Mouse (Mus musculus) lung, embryonic 16.5 days (tissue): ENCODE measurements around the gene Rap1a. TPM values are rescaled to one million over a fixed set of nuclear protein-coding genes. Genes with fewer than 3 reads are reported as not detected.

Source experiments
- ATAC-seq: fragments of 200-750 bp; cut with Nextera tagmentation; 2 replicates; pipeline ENCODE4 v1.8.0; 2017; ENCODE audit warnings: low read depth, mild to moderate bottlenecking, moderate library complexity
- H3K27ac ChIP-seq: fragments of 300-500 bp; sonication (generic); 2 replicates; pipeline ENCODE4 v1.5.1; 2014; ENCODE audit warnings: mild to moderate bottlenecking, control low read depth, low read length
- H3K27me3 ChIP-seq: fragments of 300-500 bp; sonication (generic); 2 replicates; pipeline ENCODE4 v1.6.1; 2014; ENCODE audit warnings: low read depth, low read length, mixed read lengths; ENCODE audit not compliant: control insufficient read depth, insufficient read depth
- H3K36me3 ChIP-seq: fragments of 300-500 bp; sonication (generic); 2 replicates; pipeline ENCODE4 v1.6.1; 2014; ENCODE audit warnings: low read length; ENCODE audit not compliant: control insufficient read depth, insufficient read depth
- H3K4me1 ChIP-seq: fragments of 300-500 bp; sonication (generic); replicated peaks from 2 replicates; pipeline ENCODE4 v1.6.1; 2014; ENCODE audit warnings: low read length, mixed read lengths; ENCODE audit not compliant: control insufficient read depth, insufficient read depth
- H3K4me2 ChIP-seq: fragments of 300-500 bp; sonication (generic); 2 replicates; pipeline ENCODE4 v1.6.1; 2014; ENCODE audit warnings: low read depth, low read length, control low read depth
- H3K4me3 ChIP-seq: fragments of 300-500 bp; sonication (generic); 2 replicates; pipeline ENCODE4 v1.5.1; 2014; ENCODE audit warnings: mild to moderate bottlenecking, low read length, control low read depth
- H3K9ac ChIP-seq: fragments of 300-500 bp; sonication (generic); 2 replicates; pipeline ENCODE4 v1.6.1; 2014; ENCODE audit warnings: low read length, control low read depth
- H3K9me3 ChIP-seq: fragments of 300-500 bp; sonication (generic); 2 replicates; pipeline ENCODE4 v1.6.1; 2016; ENCODE audit warnings: low read length; ENCODE audit not compliant: control insufficient read depth
- WGBS: fragments of 180-500 bp; shearing (Covaris S2); extraction: QIAGEN DNeasy Blood & Tissue Kit; methylation state at CpG from one replicate; pipeline ENCODE4 v1.1.7; 2014; 5-methylcytosine and 5-hydroxymethylcytosine counted together
- polyA plus RNA-seq: library from polyadenylated mRNA; unstranded; fragments of >200 nt; fragmentation: Nextera tagmentation; extraction: Ambion mirVana; gene quantifications from 2 replicates; pipeline ENCODE4 v1.2.1, GENCODE M21; 2015

Gene Rap1a
- polyA plus RNA-seq, 1 experiment from 2014 or later: 126 TPM

- no peak overlapping the region for H3K27ac ChIP-seq
- no peaks in the 10 kb centered on the region for H3K27me3 ChIP-seq
- no peak overlapping the region for H3K4me2 ChIP-seq
- ATAC-seq: no peak
- no peaks in the 10 kb centered on the region for H3K36me3 ChIP-seq
- H3K9me3 ChIP-seq: no peaks in the 10 kb centered on the region
- no peak overlapping the region for H3K9ac ChIP-seq
- peaks cover 7% of the 10 kb centered on the region; the same call in 1 of the 2 replicates for H3K4me1 ChIP-seq
- no peak overlapping the region for H3K4me3 ChIP-seq
- 32% methylated on average over 4 of the region's 4 CpGs for WGBS
Measured at GRCm38 (mm10) chr3:105718746-105719145, 82.4 kb downstream of the Rap1a start.

DNA sequence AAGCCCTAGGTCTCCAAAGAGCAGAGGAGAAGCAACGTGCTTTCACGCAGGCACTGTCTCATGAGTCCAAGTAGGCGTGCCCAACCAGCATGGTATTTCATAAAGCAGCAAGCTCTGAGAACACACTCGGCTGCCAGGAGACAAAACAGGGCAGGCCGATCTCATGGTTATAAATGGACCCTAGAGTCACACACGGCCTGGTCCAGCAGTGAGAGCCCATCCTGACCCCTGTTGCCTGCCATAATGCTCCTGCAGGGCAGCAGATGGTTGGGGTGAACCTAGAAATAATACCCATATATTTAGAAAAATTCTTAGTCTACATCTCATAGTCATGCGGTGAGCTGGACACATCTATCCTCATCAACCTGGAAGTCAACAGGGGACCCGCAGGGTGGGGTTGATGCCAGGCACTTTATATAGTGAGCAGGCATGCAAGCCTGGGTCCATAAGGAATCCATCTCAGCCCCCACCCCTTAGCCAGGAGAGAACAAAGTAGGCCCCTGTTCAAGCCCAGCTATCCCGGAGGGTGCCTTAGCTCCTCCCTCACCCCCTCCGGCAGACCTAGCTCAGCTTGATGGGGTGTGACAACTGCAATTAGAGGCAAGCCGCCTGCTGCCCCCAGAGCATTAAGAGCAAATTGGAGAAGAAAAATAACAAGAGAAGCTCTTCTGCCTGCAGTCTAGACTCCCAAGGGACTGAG is 83.1 kb downstream of the Rap1a start:
- no peak for ATAC-seq
- H3K9ac ChIP-seq: no peak overlapping the region
- no peak overlapping the region for H3K4me3 ChIP-seq
- no peak overlapping the region for H3K27ac ChIP-seq
- peaks cover 7% of the 10 kb centered on the region; the same call in 1 of the 2 replicates for H3K4me1 ChIP-seq
- no peak overlapping the region for H3K4me2 ChIP-seq
- WGBS: 66% methylated on average over 11 of the region's 11 CpGs
- H3K9me3 ChIP-seq: no peaks in the 10 kb centered on the region
- no peaks in the 10 kb centered on the region for H3K36me3 ChIP-seq
- no peaks in the 10 kb centered on the region for H3K27me3 ChIP-seq

DNA sequence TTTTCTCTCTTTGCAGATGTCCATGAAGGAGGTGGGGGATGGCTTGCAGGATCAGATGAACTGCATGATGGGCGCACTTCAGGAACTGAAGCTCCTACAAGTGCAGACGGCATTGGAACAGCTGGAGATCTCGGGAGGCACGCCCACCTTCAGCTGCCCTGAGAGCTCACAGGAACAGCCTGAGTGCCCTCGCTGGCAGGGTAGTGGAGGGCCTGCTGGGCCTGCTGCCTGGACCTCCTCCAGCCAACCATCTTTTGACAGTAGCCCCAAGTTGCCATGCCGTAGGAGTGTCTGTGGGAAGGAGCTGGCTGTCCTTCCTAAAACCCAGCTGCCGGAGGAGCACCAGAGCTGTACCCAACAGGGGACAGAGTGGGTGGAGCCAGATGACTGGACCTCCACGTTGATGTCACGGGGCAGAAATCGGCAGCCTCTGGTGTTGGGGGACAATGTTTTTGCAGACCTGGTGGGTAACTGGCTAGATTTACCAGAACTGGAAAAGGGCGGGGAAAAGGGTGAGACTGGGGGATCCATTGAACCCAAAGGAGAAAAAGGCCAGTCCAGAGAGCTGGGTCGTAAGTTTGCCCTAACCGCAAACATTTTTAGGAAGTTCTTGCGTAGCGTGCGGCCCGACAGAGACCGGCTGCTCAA is 84.7 kb downstream of the Rap1a start:
- WGBS: 64% methylated on average over 18 of the region's 18 CpGs
- Histone ChIP-seq H3K9ac (no peak overlapping the region), H3K36me3 (no peaks in the 10 kb centered on the region), H3K4me3 (no peak overlapping the region), H3K27me3 (no peaks in the 10 kb centered on the region), H3K4me1 (peaks cover 7% of the 10 kb centered on the region; the same call in 1 of the 2 replicates), H3K4me2 (no peak overlapping the region), H3K9me3 (no peaks in the 10 kb centered on the region), H3K27ac (no peak overlapping the region)
- no peak for ATAC-seq

DNA sequence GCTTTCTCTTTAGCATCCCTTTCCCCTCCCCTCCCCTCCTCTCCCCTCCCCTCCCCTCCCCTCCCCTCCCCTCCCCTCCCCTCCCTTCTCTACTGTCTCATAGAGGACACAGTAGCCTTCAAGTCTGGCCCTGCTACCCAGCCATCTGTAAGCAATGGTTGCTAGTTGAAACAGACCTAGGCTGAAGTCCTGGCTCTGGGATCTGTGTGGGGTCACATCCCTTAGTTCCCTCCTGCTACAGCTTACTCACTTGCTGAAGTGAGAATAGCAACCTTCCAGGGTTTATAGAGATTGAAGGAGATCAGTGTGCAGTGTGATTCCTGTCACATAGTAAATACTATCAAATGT is 86.3 kb downstream of the Rap1a start:
- no peak overlapping the region for H3K4me2 ChIP-seq
- no peak for ATAC-seq
- H3K27ac ChIP-seq: no peak overlapping the region
- no peaks in the 10 kb centered on the region for H3K36me3 ChIP-seq
- no peaks in the 10 kb centered on the region for H3K9me3 ChIP-seq
- H3K4me3 ChIP-seq: no peak overlapping the region
- no peak overlapping the region for H3K9ac ChIP-seq
- H3K27me3 ChIP-seq: no peaks in the 10 kb centered on the region
- peaks cover 13% of the 10 kb centered on the region for H3K4me1 ChIP-seq

GRCm38 (mm10) chr3:105714091-105714819 is 86.9 kb downstream of the Rap1a start:
- no peak overlapping the region for H3K27ac ChIP-seq
- H3K4me3 ChIP-seq: no peak overlapping the region

GRCm38 (mm10) chr3:105712827-105713226 is 88.3 kb downstream of the Rap1a start:
- no peaks in the 10 kb centered on the region for H3K9me3 ChIP-seq
- no peak overlapping the region for H3K4me2 ChIP-seq
- no peaks in the 10 kb centered on the region for H3K27me3 ChIP-seq
- no peak for ATAC-seq
- no peak overlapping the region for H3K4me3 ChIP-seq
- H3K36me3 ChIP-seq: no peaks in the 10 kb centered on the region
- H3K9ac ChIP-seq: no peak overlapping the region
- peaks cover 15% of the 10 kb centered on the region for H3K4me1 ChIP-seq
- H3K27ac ChIP-seq: no peak overlapping the region

More at GRCm38 (mm10) chr3:105714091-105714819, 86.9 kb downstream of the Rap1a start:
- no peak for ATAC-seq
- Histone ChIP-seq H3K36me3 (no peaks in the 10 kb centered on the region), H3K27me3 (no peaks in the 10 kb centered on the region), H3K9me3 (no peaks in the 10 kb centered on the region), H3K4me2 (no peak overlapping the region), H3K4me1 (peaks cover 13% of the 10 kb centered on the region), H3K9ac (no peak overlapping the region)
- WGBS: 29% methylated on average over 8 of the region's 8 CpGs

DNA sequence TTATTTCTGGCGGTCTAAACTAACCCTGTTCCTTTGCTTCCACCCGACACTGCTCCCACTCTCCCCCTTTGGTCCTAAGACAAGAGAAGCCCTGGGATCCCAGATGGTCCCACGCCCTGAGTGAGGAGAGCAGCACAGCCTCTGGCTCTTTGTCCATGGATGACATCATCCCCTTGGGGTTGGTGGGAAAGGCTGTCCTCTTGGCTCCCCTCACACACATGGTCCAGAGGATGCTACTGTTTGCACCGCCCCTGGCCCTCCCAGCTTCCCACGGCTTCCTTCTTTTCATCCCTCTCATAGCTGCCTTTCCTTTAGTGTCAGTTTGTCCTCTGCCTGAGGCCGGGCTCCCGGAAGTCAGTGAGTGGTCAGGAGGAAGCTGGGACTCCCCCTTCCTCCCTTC is 89.4 kb downstream of the Rap1a start:
- Histone ChIP-seq H3K9ac (no peak overlapping the region), H3K36me3 (no peaks in the 10 kb centered on the region), H3K4me3 (no peak overlapping the region), H3K27me3 (no peaks in the 10 kb centered on the region), H3K4me1 (peaks cover 20% of the 10 kb centered on the region), H3K27ac (no peak overlapping the region), H3K9me3 (no peaks in the 10 kb centered on the region), H3K4me2 (no peak overlapping the region)
- ATAC-seq: peak; percentile 54; the same call in 1 of the 2 replicates
- 63% methylated on average over 7 of the region's 7 CpGs for whole genome bisulfite sequencing

DNA sequence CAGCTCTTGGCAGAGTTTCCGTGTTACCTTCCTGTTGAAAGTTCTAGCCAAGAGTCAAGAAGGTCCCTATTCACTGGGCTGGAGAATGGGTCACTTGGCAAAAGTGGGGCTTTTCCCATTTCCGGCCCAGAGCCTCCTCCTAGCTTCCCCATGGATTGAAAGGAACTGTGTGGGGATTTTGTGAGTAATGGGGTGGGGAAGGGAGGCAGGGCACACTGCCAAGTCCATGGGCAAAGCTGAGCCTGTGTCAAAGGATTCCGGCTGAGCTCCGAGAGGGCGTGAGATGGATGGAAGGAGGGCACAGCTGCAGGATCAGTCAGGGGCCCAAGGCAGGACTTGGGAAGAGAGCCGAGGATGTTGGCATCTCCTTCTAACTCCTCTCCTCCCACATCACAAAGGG is 90.9 kb downstream of the Rap1a start:
- ATAC-seq: peak; percentile 50; the same call in 1 of the 2 replicates
- Histone ChIP-seq H3K27me3 (no peaks in the 10 kb centered on the region), H3K4me2 (no peak overlapping the region), H3K36me3 (no peaks in the 10 kb centered on the region), H3K9me3 (no peaks in the 10 kb centered on the region), H3K9ac (no peak overlapping the region), H3K4me3 (no peak overlapping the region), H3K4me1 (peaks cover 35% of the 10 kb centered on the region), H3K27ac (no peak overlapping the region)
- 38% methylated on average over 6 of the region's 6 CpGs for WGBS

DNA sequence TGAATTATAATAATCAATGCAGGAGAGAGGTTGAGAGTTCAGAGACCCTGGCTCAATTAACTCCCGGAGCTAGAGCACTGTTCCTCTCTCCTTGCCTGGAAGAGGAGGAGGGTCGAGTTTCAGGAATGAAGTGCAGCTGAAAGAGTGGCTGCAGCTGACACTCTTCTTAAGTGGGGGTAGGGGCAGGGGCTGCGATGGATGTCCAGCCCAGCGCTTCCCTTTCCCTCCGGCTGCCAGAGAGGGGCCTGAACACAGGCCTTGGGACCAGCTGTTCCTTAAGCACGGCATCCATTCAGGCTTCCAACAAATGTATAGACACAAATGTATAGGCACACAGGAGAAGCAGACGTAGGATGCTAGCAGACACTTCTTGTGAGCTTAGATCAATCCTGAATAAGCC is 93.5 kb downstream of the Rap1a start:
- Histone ChIP-seq H3K9ac (no peak overlapping the region), H3K27me3 (no peaks in the 10 kb centered on the region), H3K27ac (no peak overlapping the region), H3K4me2 (no peak overlapping the region), H3K4me1 (peaks cover 34% of the 10 kb centered on the region), H3K36me3 (no peaks in the 10 kb centered on the region), H3K9me3 (no peaks in the 10 kb centered on the region), H3K4me3 (no peak overlapping the region)
- ATAC-seq: no peak
- 31% methylated on average over 7 of the region's 7 CpGs for WGBS
